Mouse (Mus musculus) retina, postnatal 7 days (tissue): Measurements from ENCODE around the gene Mapk10.
A peak's percentile ranks its signal among the peaks of the same experiment; 100 is the strongest.

Experiments
- DNase-seq: peaks from one replicate; pipeline ENCODE4 v3.0.0-alpha.2; 2012; ENCODE audit warnings: low read depth, low spot score

Mapk10 gene

GRCm38 (mm10) chr5:103211101-103211848, at the start of gene Mapk10:
Gene Mapk10, minus strand, starts transcription at chr5:103211334.
- DNase-seq, result peak; percentile 60

- no peak for DNase-seq
These were observed 45.0 kb upstream of the Mapk10 start for GRCm38 (mm10) chr5:103256144-103256543.

- DNase-seq, result no peak
These were observed 31.3 kb upstream of the Mapk10 start for GRCm38 (mm10) chr5:103242430-103242829.

- no peak for DNase-seq
These were observed 20.7 kb upstream of the Mapk10 start for GRCm38 (mm10) chr5:103231822-103232221.

GRCm38 (mm10) chr5:103230334-103230733, 19.2 kb upstream of the Mapk10 start:
- DNase-seq, result no peak

GRCm38 (mm10) chr5:103229321-103229720, 18.2 kb upstream of the Mapk10 start:
- DNase-seq, result no peak

GRCm38 (mm10) chr5:103221997-103222396, 10.9 kb upstream of the Mapk10 start:
- no peak for DNase-seq

GRCm38 (mm10) chr5:103210644-103211043, 490 bp downstream of the Mapk10 start:
- DNase-seq, result no peak

GRCm38 (mm10) chr5:103210018-103210417, 1.1 kb downstream of the Mapk10 start:
- no peak for DNase-seq

- no peak for DNase-seq
These were observed 1.6 kb downstream of the Mapk10 start for GRCm38 (mm10) chr5:103209486-103209885.

- no peak for DNase-seq
These were observed 2.3 kb downstream of the Mapk10 start for GRCm38 (mm10) chr5:103208869-103209268.

GRCm38 (mm10) chr5:103208021-103208511, 3.1 kb downstream of the Mapk10 start:
- DNase-seq, result no peak

GRCm38 (mm10) chr5:103197796-103198325, 13.3 kb downstream of the Mapk10 start:
- DNase-seq, result no peak

GRCm38 (mm10) chr5:103194549-103194948, 16.6 kb downstream of the Mapk10 start:
- DNase-seq, result no peak

GRCm38 (mm10) chr5:103193700-103194099, 17.4 kb downstream of the Mapk10 start:
- no peak for DNase-seq

- no peak for DNase-seq
These were observed 19.6 kb downstream of the Mapk10 start for GRCm38 (mm10) chr5:103191577-103191976.

- no peak for DNase-seq
These were observed 26.9 kb downstream of the Mapk10 start for GRCm38 (mm10) chr5:103184256-103184655.

GRCm38 (mm10) chr5:103181622-103182021, 29.5 kb downstream of the Mapk10 start:
- no peak for DNase-seq

GRCm38 (mm10) chr5:103177010-103177409, 34.1 kb downstream of the Mapk10 start:
- no peak for DNase-seq

GRCm38 (mm10) chr5:103175989-103176388, 35.1 kb downstream of the Mapk10 start:
- DNase-seq, result no peak

GRCm38 (mm10) chr5:103174607-103175006, 36.5 kb downstream of the Mapk10 start:
- DNase-seq, result no peak

GRCm38 (mm10) chr5:103171207-103171606, 39.9 kb downstream of the Mapk10 start:
- DNase-seq, result no peak

GRCm38 (mm10) chr5:103167371-103167770, 43.8 kb downstream of the Mapk10 start:
- no peak for DNase-seq
